Mouse (Mus musculus): ENCODE measurements around the gene Ing3. TPM values are rescaled to one million over a fixed set of nuclear protein-coding genes. Genes with fewer than 3 reads are reported as not detected.

Gene Ing3
- polyA plus RNA-seq, 1 experiment from 2014 or later: 19.8 TPM

DNA sequence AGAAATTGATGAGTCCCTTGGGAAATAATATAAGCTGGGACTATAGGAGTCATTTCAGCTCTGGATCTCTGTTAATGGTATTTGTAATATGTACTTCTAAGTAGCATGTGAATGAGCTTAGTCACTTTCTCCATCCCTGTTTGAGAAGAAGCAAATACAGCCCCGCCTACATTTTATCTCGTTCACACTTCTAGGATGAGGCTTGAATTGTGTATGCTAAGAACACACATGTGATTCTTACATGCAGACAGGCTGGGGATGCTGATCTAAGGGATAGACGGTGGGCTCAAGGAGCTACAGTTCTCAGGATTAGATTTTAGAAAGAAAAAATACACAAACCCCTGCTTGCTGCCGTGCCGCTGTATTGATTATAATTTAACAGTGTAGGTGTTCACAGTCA, 71.3 kb downstream of the Ing3 start:
- Histone ChIP-seq H3K9me3 (ENCODE audit: control insufficient read depth, low read length) (no peaks in the 10 kb centered on the region), H3K4me1 (replicated peaks; ENCODE audit: control insufficient read depth, insufficient read depth) (no peaks in the 10 kb centered on the region), H3K27me3 (ENCODE audit: control insufficient read depth, insufficient read depth, low read length) (no peaks in the 10 kb centered on the region), H3K27ac (replicated peaks) (no peak overlapping the region), H3K36me3 (ENCODE audit: control insufficient read depth, insufficient read depth, low read length) (no peaks in the 10 kb centered on the region), H3K9ac (ENCODE audit: low read length) (no peak overlapping the region), H3K4me3 (ENCODE audit: low read depth, low read length) (no peak overlapping the region), H3K4me2 (replicated peaks; ENCODE audit: low read depth) (no peak overlapping the region)
- 58% methylated on average over 5 of the region's 5 CpGs for WGBS
- DNase-seq (ENCODE audit: low spot score) (no peak), ATAC-seq (ENCODE audit: low FRiP score, low TSS enrichment) (no peak)
- TF ChIP-seq EP300 (optimal IDR thresholded peaks at IDR 0.05) (no peak), CTCF (IDR thresholded peaks at IDR 0.05; ENCODE audit: low read depth) (no peak)

DNA sequence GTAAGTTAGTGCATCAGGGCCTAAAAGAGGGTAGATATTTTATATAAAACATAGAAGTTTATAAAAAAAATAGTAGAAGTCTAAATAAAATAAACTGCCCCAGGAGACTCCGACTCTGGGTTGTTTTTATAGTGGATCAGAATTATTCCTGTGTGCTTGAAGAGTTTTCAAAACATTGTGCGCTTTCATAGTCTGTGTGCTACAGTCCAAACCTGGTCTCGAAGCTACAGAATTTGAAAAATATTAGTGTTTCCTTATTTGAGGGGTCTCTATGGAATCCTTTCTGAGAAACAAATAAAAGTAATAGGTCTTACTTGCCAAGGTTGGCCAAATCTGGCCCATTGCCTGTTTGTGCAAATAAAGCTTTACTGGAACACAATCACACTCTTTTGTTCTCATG, 71.9 kb downstream of the Ing3 start:
- ATAC-seq (ENCODE audit: low FRiP score, low TSS enrichment) (no peak), DNase-seq (ENCODE audit: low spot score) (no peak)
- no peaks in the 10 kb centered on the region for H3K4me1 ChIP-seq (replicated peaks; ENCODE audit: control insufficient read depth, insufficient read depth)
- H3K9me3 ChIP-seq (ENCODE audit: control insufficient read depth, low read length): no peaks in the 10 kb centered on the region
- no peak overlapping the region for H3K9ac ChIP-seq (ENCODE audit: low read length)
- TF ChIP-seq EP300 (optimal IDR thresholded peaks at IDR 0.05) (no peak), CTCF (IDR thresholded peaks at IDR 0.05; ENCODE audit: low read depth) (no peak)
- no peak overlapping the region for H3K4me3 ChIP-seq (ENCODE audit: low read depth, low read length)
- H3K36me3 ChIP-seq (ENCODE audit: control insufficient read depth, insufficient read depth, low read length): no peaks in the 10 kb centered on the region
- no peak overlapping the region for H3K4me2 ChIP-seq (replicated peaks; ENCODE audit: low read depth)
- 78% methylated on average over 3 of the region's 3 CpGs for WGBS
- no peaks in the 10 kb centered on the region for H3K27me3 ChIP-seq (ENCODE audit: control insufficient read depth, insufficient read depth, low read length)
- no peak overlapping the region for H3K27ac ChIP-seq (replicated peaks)

DNA sequence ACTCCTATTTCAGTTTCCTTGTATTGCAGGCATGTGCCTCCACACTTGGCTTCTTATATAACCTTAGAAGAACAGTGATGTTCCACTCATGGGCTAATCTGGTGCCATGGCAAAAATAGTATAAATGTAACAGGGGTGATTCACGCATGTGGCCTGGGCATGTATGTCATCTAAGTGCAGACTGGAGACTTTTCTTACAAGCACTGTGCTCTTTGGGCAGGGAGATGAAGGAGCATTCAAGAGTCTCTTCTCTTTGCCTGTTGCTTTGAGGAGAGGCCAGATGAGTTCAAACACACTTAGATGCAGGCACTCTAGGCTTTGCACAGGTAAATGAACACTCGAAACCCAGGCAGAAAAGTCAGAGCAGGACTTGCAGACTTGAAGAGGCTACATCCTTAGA, 74.8 kb downstream of the Ing3 start:
- no peaks in the 10 kb centered on the region for H3K27me3 ChIP-seq (ENCODE audit: control insufficient read depth, insufficient read depth, low read length)
- no peak overlapping the region for H3K27ac ChIP-seq (replicated peaks)
- no peak overlapping the region for H3K4me3 ChIP-seq (ENCODE audit: low read depth, low read length)
- H3K36me3 ChIP-seq (ENCODE audit: control insufficient read depth, insufficient read depth, low read length): no peaks in the 10 kb centered on the region
- TF ChIP-seq CTCF (IDR thresholded peaks at IDR 0.05; ENCODE audit: low read depth) (no peak), EP300 (optimal IDR thresholded peaks at IDR 0.05) (no peak)
- H3K9ac ChIP-seq (ENCODE audit: low read length): no peak overlapping the region
- DNase-seq (ENCODE audit: low spot score) (no peak), ATAC-seq (ENCODE audit: low FRiP score, low TSS enrichment) (no peak)
- 92% methylated on average over 2 of the region's 2 CpGs for WGBS
- no peaks in the 10 kb centered on the region for H3K4me1 ChIP-seq (replicated peaks; ENCODE audit: control insufficient read depth, insufficient read depth)
- no peaks in the 10 kb centered on the region for H3K9me3 ChIP-seq (ENCODE audit: control insufficient read depth, low read length)
- H3K4me2 ChIP-seq (replicated peaks; ENCODE audit: low read depth): no peak overlapping the region

Other genes starting within 250 kb of the Ing3 start
- 25.0 TPM in 2 replicates for gene Tspan12, start 97.1 kb upstream of the Ing3 start, polyA plus RNA-seq (2015; fragmentation: Nextera tagmentation; extraction: Ambion mirVana)
- 10.4 and 10.7 TPM in 2 replicates for gene Cped1, start 36.3 kb downstream of the Ing3 start, polyA plus RNA-seq (2015; fragmentation: Nextera tagmentation; extraction: Ambion mirVana)

All from stomach, postnatal 0 days (tissue).